In the genomic region with DNA sequence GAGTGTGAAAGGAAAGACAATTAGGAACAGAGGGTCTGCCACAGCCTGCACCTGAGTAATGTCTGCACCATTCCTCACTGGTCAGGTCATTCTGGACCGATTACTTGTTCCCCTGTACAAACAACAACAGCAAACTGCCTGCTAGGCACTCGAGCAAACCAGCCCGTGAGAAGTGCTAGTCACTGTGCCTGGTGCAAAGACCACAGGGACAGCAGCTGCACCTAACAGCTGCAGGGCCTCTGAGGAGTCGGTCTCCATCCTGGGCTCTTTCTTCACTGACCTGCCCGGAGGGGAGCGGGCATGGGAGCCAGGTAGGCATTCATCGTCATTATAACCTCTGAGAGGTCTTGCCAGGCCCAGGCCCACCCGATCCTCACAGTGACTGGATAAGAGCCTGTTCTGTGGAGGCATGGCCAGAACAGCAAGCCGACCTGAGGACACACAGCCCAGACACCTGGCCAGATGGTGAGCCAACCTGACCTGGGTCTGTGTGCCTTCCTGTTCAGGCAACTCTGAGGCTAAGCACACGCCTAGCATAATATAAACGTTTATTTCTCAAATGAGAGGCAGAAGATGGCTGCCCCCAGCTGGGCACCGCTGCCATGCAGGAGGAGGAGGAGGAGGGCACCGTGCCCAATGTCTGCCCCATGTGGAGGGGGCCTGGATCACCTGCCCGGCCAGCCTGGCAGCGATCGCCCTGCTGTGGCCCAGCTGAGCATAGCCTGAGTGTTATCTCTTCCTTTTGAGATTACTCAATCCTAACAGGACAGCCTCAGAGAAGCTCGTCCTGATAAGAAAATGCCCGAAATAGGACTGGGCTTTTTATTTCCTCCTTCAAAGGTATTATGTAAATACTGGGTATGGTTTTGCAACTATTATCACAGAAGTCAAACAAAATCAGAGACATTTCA, we compare ENCODE assay signal across 8 mouse cellular contexts. TPM values are rescaled to one million over a fixed set of nuclear protein-coding genes. Genes with fewer than 3 reads are reported as not detected.
DNase-seq lines count a peak whose midpoint lies in the region; ATAC-seq lines count a peak whose summit lies in the region.

No protein-coding gene starts in this region.

- peak; percentile 96 for DNase-seq in heart, adult 11 months
- DNase-seq in heart, postnatal 25 days (ENCODE audit: low spot score) = no peak
- DNase-seq in adrenal gland, postnatal 25 days = peak; percentile 46
- peak; percentile 70 for DNase-seq in heart, postnatal 4 days
- no peak for DNase-seq in cerebellum, adult 8-10 months
- no peak for DNase-seq in urinary bladder, postnatal 25 days (ENCODE audit: low spot score)
- DNase-seq in left cerebral cortex, postnatal 4 days = no peak

- intact Hi-C loops in heart, postnatal 25 days (cut with DNase I) = no loop called here
- intact Hi-C loops in left cerebral cortex, postnatal 4 days (cut with DNase I) = no loop called here

- ATAC-seq in megakaryocyte progenitor cell, adult 5-6 weeks (replicated peaks; ENCODE audit: poor library complexity) = peak; percentile 51

RNA-seq across cellular contexts. Expression of a gene that starts 23.9 kb away (rescaled TPM):
- 10 to 100 TPM in 1 of 2 experiments, 1 to 10 TPM in 1; 9.5 to 12.2 TPM for total RNA-seq in heart, postnatal 25 days (2021)
- 19.7 and 24.1 TPM in 2 replicates for total RNA-seq in adrenal gland, postnatal 25 days (2021)
- total RNA-seq in heart, postnatal 4 days (2021) = 10 to 100 TPM; 19.4 to 21.3 TPM
- total RNA-seq in megakaryocyte progenitor cell, adult 5-6 weeks (2015) = 15.7 and 19.1 TPM in 2 replicates
- total RNA-seq in megakaryocyte progenitor cell, adult 5-6 weeks (2017) = 19.6 and 25.5 TPM in 2 replicates
- total RNA-seq in left cerebral cortex, postnatal 4 days (2021) = 10 to 100 TPM; 17.2 to 17.6 TPM

RNA-seq across cellular contexts. Expression of a gene that starts 24.1 kb away (rescaled TPM):
- total RNA-seq in heart, postnatal 25 days (2021) = 10 to 100 TPM; 18.9 to 19.2 TPM
- total RNA-seq in adrenal gland, postnatal 25 days (2021) = 25.2 and 27.7 TPM in 2 replicates
- 10 to 100 TPM; 15.6 to 16.9 TPM for total RNA-seq in heart, postnatal 4 days (2021)
- 7.9 and 8.7 TPM in 2 replicates for total RNA-seq in megakaryocyte progenitor cell, adult 5-6 weeks (2015)
- total RNA-seq in megakaryocyte progenitor cell, adult 5-6 weeks (2017) = 12.8 and 17.7 TPM in 2 replicates
- 10 to 100 TPM; 32.8 to 33.8 TPM for total RNA-seq in left cerebral cortex, postnatal 4 days (2021)

RNA-seq across cellular contexts. Expression of a gene that starts 27.5 kb away (rescaled TPM):
- 100 to 1,000 TPM; 272 to 278 TPM for total RNA-seq in heart, postnatal 25 days (2021)
- 57.5 and 57.6 TPM in 2 replicates for total RNA-seq in adrenal gland, postnatal 25 days (2021)
- 100 to 1,000 TPM; 112 to 115 TPM for total RNA-seq in heart, postnatal 4 days (2021)
- total RNA-seq in megakaryocyte progenitor cell, adult 5-6 weeks (2015) = 30.2 and 32.0 TPM in 2 replicates
- total RNA-seq in megakaryocyte progenitor cell, adult 5-6 weeks (2017) = 21.9 and 25.0 TPM in 2 replicates
- 10 to 100 TPM; 57.0 to 59.0 TPM for total RNA-seq in left cerebral cortex, postnatal 4 days (2021)

RNA-seq across cellular contexts. Expression of a gene that starts 58.7 kb away (rescaled TPM):
- 10 to 100 TPM; 39.7 to 45.5 TPM for total RNA-seq in heart, postnatal 25 days (2021)
- 35.2 and 41.4 TPM in 2 replicates for total RNA-seq in adrenal gland, postnatal 25 days (2021)
- total RNA-seq in heart, postnatal 4 days (2021) = 10 to 100 TPM; 44.0 to 46.1 TPM
- 29.7 and 35.7 TPM in 2 replicates for total RNA-seq in megakaryocyte progenitor cell, adult 5-6 weeks (2015)
- total RNA-seq in megakaryocyte progenitor cell, adult 5-6 weeks (2017) = 68.5 and 72.1 TPM in 2 replicates
- 10 to 100 TPM; 21.2 to 24.2 TPM for total RNA-seq in left cerebral cortex, postnatal 4 days (2021)

RNA-seq across cellular contexts. Expression of a gene that starts 58.8 kb away (rescaled TPM):
- total RNA-seq in heart, postnatal 25 days (2021) = 100 to 1,000 TPM; 168 to 181 TPM
- total RNA-seq in adrenal gland, postnatal 25 days (2021) = 109 and 119 TPM in 2 replicates
- total RNA-seq in heart, postnatal 4 days (2021) = 100 to 1,000 TPM; 112 to 115 TPM
- total RNA-seq in megakaryocyte progenitor cell, adult 5-6 weeks (2015) = 108 and 116 TPM in 2 replicates
- total RNA-seq in megakaryocyte progenitor cell, adult 5-6 weeks (2017) = 103 and 104 TPM in 2 replicates
- total RNA-seq in left cerebral cortex, postnatal 4 days (2021) = 10 to 100 TPM; 62.1 to 69.6 TPM

Comparison
In these comparisons a context has a peak if more than half of its experiments do, and no peak if none do; other contexts are left out.
1. DNase-seq: peak in heart, adult 11 months (single experiment), adrenal gland, postnatal 25 days (single experiment) and heart, postnatal 4 days (single experiment); none in heart, postnatal 25 days (single experiment), cerebellum, adult 8-10 months (single experiment), urinary bladder, postnatal 25 days (single experiment) and left cerebral cortex, postnatal 4 days (single experiment).